Mouse (Mus musculus) neural tube, embryonic 12.5 days (tissue): ENCODE measurements around the gene Prrc2c. TPM values are rescaled to one million over a fixed set of nuclear protein-coding genes. Genes with fewer than 3 reads are reported as not detected.
"Not testable (repeated sequence)": the region's sequence is repeated elsewhere in the genome, so short reads cannot be mapped to it uniquely, and the experiment has no call there.

Experiments
- ATAC-seq: fragments of 200-750 bp; cut with Nextera tagmentation; 2 replicates; pipeline ENCODE4 v1.8.0; 2017; ENCODE audit warnings: low read depth, mild to moderate bottlenecking, moderate TSS enrichment, moderate library complexity; ENCODE audit not compliant: low FRiP score
- H3K27ac ChIP-seq: fragments of 300-500 bp; sonication (generic); 2 replicates; pipeline ENCODE4 v1.5.1; 2016
- H3K27me3 ChIP-seq: fragments of 300-500 bp; sonication (generic); replicated peaks from 2 replicates; pipeline ENCODE4 v1.6.1; 2016; ENCODE audit warnings: mild to moderate bottlenecking
- H3K36me3 ChIP-seq: fragments of 300-500 bp; sonication (generic); 2 replicates; pipeline ENCODE4 v1.6.1; 2016; ENCODE audit warnings: mild to moderate bottlenecking
- H3K4me1 ChIP-seq: fragments of 300-500 bp; sonication (generic); 2 replicates; pipeline ENCODE4 v1.6.1; 2016
- H3K4me2 ChIP-seq: fragments of 300-500 bp; sonication (generic); replicated peaks from 2 replicates; pipeline ENCODE4 v1.6.1; 2016; ENCODE audit warnings: mild to moderate bottlenecking
- H3K4me3 ChIP-seq: fragments of 300-500 bp; sonication (generic); 2 replicates; pipeline ENCODE4 v1.5.1; 2016
- H3K9ac ChIP-seq: fragments of 300-500 bp; sonication (generic); 2 replicates; pipeline ENCODE4 v1.6.1; 2016; ENCODE audit warnings: mild to moderate bottlenecking
- H3K9me3 ChIP-seq: fragments of 300-500 bp; sonication (generic); 2 replicates; pipeline ENCODE4 v1.6.1; 2016; ENCODE audit warnings: mild to moderate bottlenecking
- WGBS: fragments of 180-500 bp; shearing (Covaris S2); methylation state at CpG from one replicate; pipeline ENCODE4 v1.1.7; 2016; 5-methylcytosine and 5-hydroxymethylcytosine counted together
- microRNA-seq: library from miRNA; unstranded; fragments of <30 nt; microRNA quantifications from one replicate; pipeline ENCODE4, GENCODE M21; 2017
- polyA plus RNA-seq: library from polyadenylated mRNA; unstranded; fragments of >200 nt; fragmentation: Nextera tagmentation; extraction: Ambion mirVana; gene quantifications from 2 replicates; pipeline ENCODE4 v1.2.1, GENCODE M21; 2016

The Prrc2c gene
- polyA plus RNA-seq, 1 experiment from 2014 or later = 134 TPM

GRCm38 (mm10) chr1:162628326-162628725 is 112.0 kb downstream of the Prrc2c start:
- H3K4me2 ChIP-seq, H3K9ac ChIP-seq, ATAC-seq, H3K36me3 ChIP-seq, H3K9me3 ChIP-seq, H3K27me3 ChIP-seq, H3K27ac ChIP-seq, H3K4me1 ChIP-seq, H3K4me3 ChIP-seq: not testable (repeated sequence)
- WGBS = 96% methylated on average over 15 of the region's 15 CpGs

GRCm38 (mm10) chr1:162627821-162628220 is 112.5 kb downstream of the Prrc2c start:
- not testable (repeated sequence) for H3K27me3 ChIP-seq, H3K27ac ChIP-seq, H3K9ac ChIP-seq, H3K4me3 ChIP-seq, H3K9me3 ChIP-seq, H3K4me2 ChIP-seq, H3K4me1 ChIP-seq, ATAC-seq, H3K36me3 ChIP-seq
- 94% methylated on average over 4 of the region's 4 CpGs for WGBS

DNA sequence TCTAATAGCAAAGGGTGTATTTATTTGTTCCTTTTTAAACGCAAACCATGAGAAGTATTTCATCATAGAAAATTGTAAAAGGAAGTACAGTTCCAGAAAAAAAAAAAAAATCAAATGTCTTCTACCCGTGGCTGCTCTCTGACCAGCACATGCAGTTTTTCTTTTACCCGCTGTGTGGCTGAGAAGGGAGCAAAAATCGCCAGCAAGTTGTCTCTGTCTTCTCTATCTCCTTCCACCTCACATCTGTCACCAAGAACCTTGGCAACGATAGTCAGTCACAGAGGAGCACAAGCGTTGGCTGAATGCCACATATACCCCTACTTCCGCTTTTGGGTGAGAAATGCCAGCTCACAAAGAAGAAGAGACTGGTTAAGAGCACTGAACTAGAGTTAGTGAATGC is 115.1 kb downstream of the Prrc2c start:
- Histone ChIP-seq H3K4me2 (no peak overlapping the region), H3K9me3 (no peaks in the 10 kb centered on the region), H3K4me3 (no peak overlapping the region), H3K9ac (no peak overlapping the region), H3K36me3 (no peaks in the 10 kb centered on the region), H3K27me3 (no peaks in the 10 kb centered on the region), H3K27ac (no peak overlapping the region), H3K4me1 (peaks cover 7% of the 10 kb centered on the region; the same call in 1 of the 2 replicates)
- 68% methylated on average over 7 of the region's 7 CpGs for WGBS
- no peak for ATAC-seq

- H3K9ac ChIP-seq = no peak overlapping the region
Observed at GRCm38 (mm10) chr1:162623895-162624294, 116.5 kb downstream of the Prrc2c start.

More at GRCm38 (mm10) chr1:162623895-162624294, 116.5 kb downstream of the Prrc2c start:
- H3K4me1 ChIP-seq = peaks cover 7% of the 10 kb centered on the region; the same call in 1 of the 2 replicates
- no peaks in the 10 kb centered on the region for H3K27me3 ChIP-seq
- 11% methylated on average over 4 of the region's 4 CpGs for WGBS
- no peak overlapping the region for H3K4me2 ChIP-seq
- ATAC-seq = peak; percentile 72
- H3K27ac ChIP-seq = no peak overlapping the region
- H3K9me3 ChIP-seq = no peaks in the 10 kb centered on the region
- H3K4me3 ChIP-seq = no peak overlapping the region
- no peaks in the 10 kb centered on the region for H3K36me3 ChIP-seq

Small RNA genes within 50 kb of the gene (microRNA-seq; reads per million reads assigned to microRNA genes)
- gene Gm27616 = not detected

Other genes with a start within 250 kb of the Prrc2c start
- gene Mettl13, start 192.0 kb downstream of the Prrc2c start, polyA plus RNA-seq = 19.9 and 23.5 TPM in 2 replicates
- 69.5 and 72.3 TPM in 2 replicates for gene Vamp4, start 170.0 kb downstream of the Prrc2c start, polyA plus RNA-seq
- not detected in 2 replicates for gene Myoc, start 101.4 kb downstream of the Prrc2c start, polyA plus RNA-seq
- not detected in 2 replicates for gene Myocos, start 82.3 kb downstream of the Prrc2c start, polyA plus RNA-seq
- gene Fmo4, start 73.4 kb upstream of the Prrc2c start, polyA plus RNA-seq = 0.20 and 0.32 TPM in 2 replicates
- gene Fmo1, start 126.1 kb upstream of the Prrc2c start, polyA plus RNA-seq = 10.3 and 10.4 TPM in 2 replicates
- 0.32 and 0.88 TPM in 2 replicates for gene Fmo2, start 158.2 kb upstream of the Prrc2c start, polyA plus RNA-seq
- not detected in 2 replicates for gene Fmo6, start 197.0 kb upstream of the Prrc2c start, polyA plus RNA-seq
- not detected in 2 replicates for gene Fmo3, start 244.0 kb upstream of the Prrc2c start, polyA plus RNA-seq